Mouse (Mus musculus) liver, embryonic 14.5 days (tissue): ENCODE results near the gene Ppfia3.

Experiments used
- CTCF ChIP-seq: IDR thresholded peaks from 2 replicates; pipeline ENCODE4 v1.5.1; 2016; ENCODE audit warnings: antibody characterized with exemption, low read depth, control low read depth
- EP300 ChIP-seq: IDR thresholded peaks from 2 replicates; pipeline ENCODE4 v1.6.1; 2016; ENCODE audit warnings: antibody characterized with exemption, low read depth

DNA sequence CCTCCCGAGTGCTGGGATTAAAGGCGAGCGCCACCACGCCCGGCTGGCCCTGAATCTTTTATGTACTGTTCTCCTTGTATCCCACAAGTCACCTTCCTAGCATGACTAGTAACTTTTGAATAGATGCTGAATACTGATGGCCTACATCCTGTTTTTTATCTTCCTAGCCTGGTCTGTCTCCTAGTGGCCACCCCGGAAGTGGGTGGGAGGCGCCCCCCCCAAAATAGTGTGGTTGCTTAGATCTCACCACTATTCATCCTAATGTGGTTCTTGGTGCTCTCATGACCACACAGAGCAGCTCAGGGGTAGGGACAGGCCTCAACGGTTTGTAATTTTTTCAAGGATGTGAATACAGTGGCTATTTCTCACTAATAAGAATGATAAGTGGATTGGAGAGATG lies 7.8 kb upstream of the Ppfia3 start:
- TF ChIP-seq CTCF (no peak), EP300 (no peak)
